Mouse (Mus musculus) testis, postnatal 14 days (tissue): ENCODE results near the gene Zfp346.
"Not testable (repeated sequence)": the region's sequence is repeated elsewhere in the genome, so short reads cannot be mapped to it uniquely, and the experiment has no call there.

Source experiments
- DNase-seq: peaks from one replicate; pipeline ENCODE4 v3.0.0; 2021; ENCODE audit warnings: low spot score

The Zfp346 gene

GRCm38 (mm10) chr13:55105045-55105952 is at the start of gene Zfp346:
Gene Zfp346, plus strand, starts transcription at chr13:55105311.
- peak; percentile 98 for DNase-seq

DNA sequence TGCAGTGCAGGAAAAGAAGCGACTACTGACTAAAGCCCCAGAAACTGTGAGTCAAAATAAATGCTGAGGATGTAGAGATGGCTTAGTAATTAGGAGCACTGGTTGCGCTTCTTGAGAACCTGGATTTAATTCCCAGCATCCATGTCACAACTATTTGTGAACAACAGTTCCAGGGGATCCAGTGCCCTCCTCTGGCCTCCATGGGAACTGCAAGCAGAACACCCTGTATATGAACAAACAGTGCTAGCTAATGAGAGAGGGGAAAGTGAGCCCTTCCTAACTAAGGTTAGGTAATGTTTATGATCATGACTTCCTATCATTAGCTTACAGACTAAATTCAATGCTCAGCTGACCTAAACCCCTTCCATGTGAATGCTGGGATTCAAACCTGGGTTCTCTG is 47.1 kb upstream of the Zfp346 start:
- DNase-seq: no peak

DNA sequence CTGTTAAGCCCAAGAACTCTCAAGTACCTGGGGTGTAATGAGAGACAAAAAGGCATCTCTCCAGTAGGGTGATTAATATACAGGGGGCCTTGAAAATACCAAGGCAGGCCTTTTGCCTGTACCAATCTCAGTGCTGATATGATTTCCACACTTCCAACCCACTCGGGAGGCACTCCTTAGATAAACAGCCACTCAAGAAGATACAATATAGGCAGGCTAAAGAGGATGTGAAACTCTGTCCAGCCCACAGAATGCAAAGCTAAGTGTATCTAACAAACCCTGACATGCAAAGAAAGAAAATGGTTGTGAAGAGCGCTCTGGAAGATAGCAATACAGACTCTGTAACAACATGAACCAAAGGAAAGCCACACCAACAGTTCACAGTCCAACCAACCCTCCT is 41.8 kb upstream of the Zfp346 start:
- DNase-seq: no peak

DNA sequence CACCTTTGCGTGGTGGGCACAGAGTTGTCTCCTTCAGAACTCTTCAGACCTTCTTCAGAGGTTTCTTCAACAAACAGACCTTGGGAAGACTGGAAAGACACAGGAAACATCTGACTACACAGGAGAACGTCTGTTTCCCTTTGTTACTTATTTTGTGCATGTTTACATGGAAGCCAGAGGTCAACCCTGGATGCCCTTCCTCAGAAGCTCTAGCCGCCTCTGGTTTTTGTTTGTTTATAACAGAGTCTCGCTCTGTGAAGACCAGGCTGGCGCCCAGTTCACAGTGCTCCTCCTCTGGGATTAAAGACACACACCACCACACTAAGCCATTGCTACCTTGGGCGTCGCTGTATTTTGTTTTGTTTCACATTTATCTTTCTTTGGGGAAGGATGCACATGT is 35.4 kb upstream of the Zfp346 start:
- no peak for DNase-seq

GRCm38 (mm10) chr13:55071322-55071721 is 33.8 kb upstream of the Zfp346 start:
- DNase-seq: no peak

DNA sequence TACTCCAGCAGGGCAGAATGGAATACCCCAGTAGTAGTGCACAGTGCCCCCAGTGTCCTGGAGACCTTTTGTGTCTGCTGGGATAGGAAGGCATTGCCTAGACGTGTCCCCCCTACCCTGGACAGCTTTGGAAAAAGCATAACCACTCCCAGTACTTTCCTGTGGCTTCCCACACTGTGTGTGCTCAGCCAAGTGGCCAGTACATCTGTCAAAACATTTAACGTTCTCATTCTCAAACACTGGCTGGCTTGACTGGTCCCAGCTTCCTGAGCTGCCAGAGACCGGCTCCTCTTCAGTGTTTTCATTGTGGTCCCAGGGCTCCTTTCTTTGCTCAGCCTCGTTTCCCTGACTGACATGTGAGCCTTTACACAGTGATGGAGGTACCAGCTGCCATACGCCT is 29.5 kb upstream of the Zfp346 start:
- DNase-seq: no peak

GRCm38 (mm10) chr13:55092588-55092987 is 12.5 kb upstream of the Zfp346 start:
- no peak for DNase-seq

DNA sequence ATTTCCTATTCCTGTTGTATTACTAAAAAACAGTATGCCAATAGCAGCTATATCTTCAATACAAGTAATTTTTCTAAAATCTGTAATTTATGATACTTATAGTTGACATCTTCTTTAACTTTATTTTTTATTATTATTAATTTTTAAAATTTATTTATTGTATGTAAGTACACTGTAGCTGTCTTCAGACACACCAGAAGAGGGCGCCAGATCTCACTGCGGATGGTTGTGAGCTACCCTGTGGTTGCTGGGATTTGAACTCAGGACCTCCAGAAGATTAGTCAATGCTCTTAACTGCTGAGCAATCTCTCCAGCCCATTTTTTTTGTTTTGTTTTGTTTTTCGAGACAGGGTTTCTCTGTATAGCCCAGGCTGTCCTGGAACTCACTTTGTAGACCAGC is 7.3 kb upstream of the Zfp346 start:
- DNase-seq: not testable (repeated sequence)

- peak; percentile 54 for DNase-seq
Measured at GRCm38 (mm10) chr13:55099066-55099725, 5.9 kb upstream of the Zfp346 start.

DNA sequence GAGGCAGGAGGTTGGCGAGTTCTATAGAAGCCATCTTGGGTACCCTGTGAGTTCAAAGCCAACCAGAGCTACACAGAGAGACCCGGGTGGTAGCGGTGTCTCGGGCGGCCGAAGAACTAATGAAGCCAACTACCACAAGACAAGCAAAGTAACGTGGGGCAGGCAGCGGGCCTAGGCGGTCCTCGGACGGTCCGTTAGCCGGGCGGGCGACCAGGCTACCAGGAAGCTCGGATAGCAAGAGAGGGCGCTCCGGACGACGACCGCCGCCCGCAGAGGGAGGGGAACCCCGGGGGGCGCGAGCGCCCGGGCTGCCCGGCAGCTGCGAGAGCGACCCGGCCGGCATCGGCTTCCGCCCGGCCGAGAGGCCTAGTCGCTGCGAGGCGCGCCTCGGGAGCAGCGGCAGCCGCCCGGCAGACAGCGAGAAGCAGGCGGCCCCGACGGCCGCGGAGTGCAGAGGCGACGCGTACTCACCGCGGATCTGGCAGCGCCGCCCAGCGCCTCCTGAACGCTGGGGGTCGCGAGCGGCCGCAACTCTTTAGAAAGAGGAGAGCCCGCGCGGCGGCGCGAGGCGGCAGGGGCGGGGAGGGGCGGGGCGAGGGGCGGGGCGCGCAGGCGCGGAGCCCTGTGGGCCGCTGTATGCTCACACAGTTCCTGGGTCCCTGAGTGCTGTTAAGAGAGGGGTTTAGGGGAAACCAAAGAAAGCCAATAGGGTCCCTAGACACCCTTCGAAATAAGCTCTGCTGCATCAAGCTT is 5.2 kb upstream of the Zfp346 start, which contains the start of gene Uimc1:
TSS of gene Uimc1 (minus strand) at position 575 of the 753 bp plus-strand sequence.
- peak; percentile 89 for DNase-seq

GRCm38 (mm10) chr13:55101627-55102026 is 3.5 kb upstream of the Zfp346 start:
- peak; percentile 32 for DNase-seq

GRCm38 (mm10) chr13:55102366-55102765 is 2.7 kb upstream of the Zfp346 start:
- no peak for DNase-seq

DNA sequence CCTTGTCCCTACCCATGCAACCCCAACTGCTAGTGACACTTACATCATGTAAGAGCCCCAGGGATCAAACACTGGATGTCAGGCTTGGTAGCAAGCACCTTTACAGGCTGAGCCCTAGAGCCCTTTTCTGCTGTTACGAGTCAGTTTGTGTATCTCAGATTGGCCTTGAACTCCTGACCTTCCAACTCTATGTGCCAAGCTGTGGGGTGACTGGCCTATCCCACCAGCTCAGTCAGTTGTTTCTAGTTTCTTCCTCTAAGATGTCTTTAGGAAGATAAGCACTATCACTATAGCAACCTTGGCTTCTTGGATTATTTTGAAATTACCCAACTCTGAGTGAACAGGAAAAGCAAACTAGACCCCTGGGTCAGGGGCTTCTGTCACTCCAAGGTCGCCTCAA is 1.8 kb upstream of the Zfp346 start:
- no peak for DNase-seq

- no peak for DNase-seq
Measured at GRCm38 (mm10) chr13:55105953-55106691, 1.0 kb downstream of the Zfp346 start.

- no peak for DNase-seq
Measured at GRCm38 (mm10) chr13:55107116-55107515, 2.0 kb downstream of the Zfp346 start.

- DNase-seq: no peak
Measured at GRCm38 (mm10) chr13:55107694-55108093, 2.6 kb downstream of the Zfp346 start.

GRCm38 (mm10) chr13:55114375-55114774 is 9.3 kb downstream of the Zfp346 start:
- no peak for DNase-seq

- no peak for DNase-seq
Measured at GRCm38 (mm10) chr13:55124903-55125302, 19.8 kb downstream of the Zfp346 start.

- no peak for DNase-seq
Measured at GRCm38 (mm10) chr13:55133448-55133847, 28.3 kb downstream of the Zfp346 start, which contains the start of gene Gm17617. Gene Gm17617, minus strand, starts transcription at chr13:55133548.

DNA sequence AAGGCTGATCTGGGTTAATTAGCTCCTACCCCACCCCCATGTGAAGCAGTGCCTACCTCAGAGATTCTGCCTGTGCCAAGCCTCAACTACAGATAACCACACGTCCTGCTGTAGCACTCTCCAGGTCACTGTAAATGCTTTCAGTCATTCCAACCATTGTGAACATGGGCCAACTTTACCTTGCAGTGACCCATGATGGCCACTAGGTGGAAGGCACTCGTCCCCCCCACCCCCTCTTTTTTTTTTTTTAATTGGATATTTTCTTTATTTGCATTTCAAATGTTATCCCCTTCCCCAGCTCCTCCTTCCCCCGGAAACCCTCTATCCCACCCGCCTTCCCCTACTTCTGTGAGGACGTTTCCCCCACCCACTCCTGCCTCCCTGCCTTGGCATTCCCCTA is 30.3 kb downstream of the Zfp346 start:
- no peak for DNase-seq

DNA sequence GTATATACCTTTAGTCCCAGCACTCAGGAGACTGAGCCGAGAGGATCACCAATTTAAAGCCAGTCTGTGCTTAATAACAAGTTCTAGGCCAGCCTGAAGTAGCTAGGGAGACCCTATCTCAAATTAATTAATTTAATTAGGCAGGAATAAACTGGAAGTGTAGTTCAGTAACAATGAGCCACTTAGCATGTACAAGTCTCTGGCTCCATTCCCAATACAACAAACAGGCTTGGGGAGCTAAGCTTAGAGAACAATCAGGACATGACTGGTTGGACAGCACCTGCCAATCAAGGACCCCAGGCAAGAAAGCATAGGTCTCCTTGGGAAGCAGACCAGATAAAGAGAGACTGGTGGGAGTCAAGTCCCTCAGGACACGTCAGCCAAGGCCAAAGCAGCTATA is 35.2 kb downstream of the Zfp346 start:
- DNase-seq: no peak
